Mouse (Mus musculus): ENCODE data around the gene Apex1.
"Not testable (repeated sequence)": the region's sequence is repeated elsewhere in the genome, so short reads cannot be mapped to it uniquely, and the experiment has no call there.

The Apex1 gene

DNA sequence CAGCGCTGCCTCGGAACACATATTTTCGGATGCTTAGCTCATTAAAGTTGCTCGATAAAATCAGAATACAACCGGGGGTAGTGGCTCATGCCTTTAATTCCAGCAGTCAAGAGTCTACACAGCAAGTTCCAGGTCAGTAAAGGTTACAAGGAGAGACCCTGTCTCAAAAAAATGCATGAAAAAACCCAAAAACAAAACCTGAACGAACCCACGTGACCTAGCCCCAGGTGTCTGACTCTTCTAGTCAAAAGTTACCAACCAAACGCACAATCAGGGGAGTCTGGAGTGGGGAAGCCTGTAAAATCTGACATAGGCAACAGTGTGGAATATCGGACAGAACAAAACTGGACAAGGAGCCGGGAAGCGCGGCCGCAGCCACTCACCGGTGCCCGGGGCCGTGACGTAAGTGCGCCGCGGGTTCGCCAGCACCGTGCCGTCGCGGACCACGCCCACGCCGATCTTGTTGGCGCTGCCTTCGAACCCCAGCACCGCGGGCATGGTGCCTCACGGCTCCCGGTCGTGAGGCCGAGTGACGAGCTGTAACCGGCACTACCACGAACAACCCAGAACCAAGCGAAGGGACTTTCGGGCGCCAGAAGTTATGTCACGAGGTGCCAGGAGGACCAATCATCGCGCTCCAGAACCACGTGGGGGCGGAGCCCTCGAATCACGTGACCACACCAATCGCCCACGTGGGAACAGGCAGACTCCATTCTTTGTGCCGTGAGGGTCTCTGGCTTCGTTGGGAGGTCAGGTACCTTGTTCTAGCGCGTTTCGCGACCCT is at the start of gene Apex1, which contains the start of gene Osgep:
TSS of gene Apex1 (plus strand) at position 688 of the 784 bp plus-strand sequence.
TSS of gene Osgep (minus strand) at position 613 of the 784 bp plus-strand sequence.
- DNase-seq, result peak; percentile 97

DNA sequence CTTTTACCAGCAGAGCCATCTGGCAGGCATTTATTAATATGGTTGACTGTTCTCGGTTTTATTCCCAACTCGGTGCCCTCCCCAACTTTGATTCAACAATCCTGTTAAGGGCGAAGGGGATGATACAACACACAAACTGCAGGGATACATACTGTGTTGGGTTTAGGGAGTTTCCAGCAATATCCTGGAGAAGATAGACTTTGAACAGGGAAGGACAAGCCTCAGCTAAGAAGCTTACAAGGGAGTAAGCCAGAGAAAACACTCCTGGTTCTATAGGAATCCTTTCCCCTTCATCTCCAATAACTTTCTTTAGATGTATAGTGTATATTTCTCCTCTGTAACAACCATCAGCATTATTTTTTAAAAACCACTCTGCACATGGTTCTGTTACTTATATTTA is 49.6 kb upstream of the Apex1 start:
- DNase-seq, result no peak

DNA sequence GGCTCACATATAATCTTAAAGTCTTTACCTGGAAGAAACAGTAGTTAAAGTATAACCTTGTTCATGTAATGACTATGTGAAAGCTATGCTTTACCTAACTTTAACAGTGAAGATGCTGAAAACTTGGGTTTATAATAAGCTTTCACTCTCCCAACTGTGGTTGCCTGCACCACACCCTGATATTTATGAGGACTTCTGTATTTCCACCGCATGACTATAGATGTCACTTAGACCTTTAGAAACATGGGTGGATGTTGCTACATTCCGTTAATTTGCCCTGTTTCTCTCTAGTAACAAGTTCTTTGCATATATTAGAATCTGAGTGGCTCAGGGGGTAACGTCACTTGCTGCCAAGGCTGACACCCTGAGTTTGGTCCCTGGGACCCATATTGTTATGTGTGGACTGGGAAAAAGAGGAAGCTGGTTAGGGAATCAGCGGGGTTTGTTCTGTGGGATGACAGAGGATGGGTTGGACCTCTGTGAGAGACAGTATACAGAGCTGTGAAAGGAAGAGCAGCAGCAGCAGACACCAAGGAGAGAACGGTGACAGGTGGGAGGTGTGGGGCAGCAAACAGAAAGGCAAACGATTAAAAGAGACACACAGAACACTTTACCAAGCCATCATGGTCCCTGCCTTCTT is 49.1 kb upstream of the Apex1 start:
- DNase-seq, result no peak

DNA sequence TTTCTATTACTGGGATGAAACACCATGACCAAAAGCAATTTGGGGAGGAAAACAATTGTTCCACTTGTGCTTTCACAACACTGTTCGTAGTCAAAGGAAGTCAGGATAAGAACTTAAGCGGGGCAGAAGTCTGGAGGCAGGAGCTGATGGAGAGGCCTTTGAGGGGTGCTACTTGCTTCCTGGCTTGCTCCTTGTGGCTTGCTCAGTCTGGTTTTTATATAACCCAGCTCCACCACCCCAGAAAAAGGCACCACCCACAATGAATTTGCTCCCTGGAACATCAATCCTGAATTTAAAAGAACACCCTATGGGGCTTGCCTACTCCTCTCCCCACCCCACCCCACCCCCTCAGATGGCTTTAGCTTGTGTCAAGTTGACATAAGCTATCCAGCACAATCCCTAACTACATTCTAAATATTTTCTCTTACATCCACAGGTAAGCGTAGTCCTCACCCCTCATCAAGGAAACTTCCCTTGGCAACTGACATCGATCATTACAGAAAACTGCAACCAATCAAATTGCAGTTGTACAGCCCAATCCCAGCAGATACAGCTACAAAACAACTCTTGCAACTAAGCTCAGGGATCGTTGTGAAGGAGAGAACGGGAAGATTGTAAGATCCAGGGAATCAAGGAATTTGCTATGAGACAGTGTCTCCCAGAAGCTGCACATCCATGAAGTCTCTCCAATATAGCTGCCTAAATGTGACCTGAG is 48.4 kb upstream of the Apex1 start:
- no peak for DNase-seq

DNA sequence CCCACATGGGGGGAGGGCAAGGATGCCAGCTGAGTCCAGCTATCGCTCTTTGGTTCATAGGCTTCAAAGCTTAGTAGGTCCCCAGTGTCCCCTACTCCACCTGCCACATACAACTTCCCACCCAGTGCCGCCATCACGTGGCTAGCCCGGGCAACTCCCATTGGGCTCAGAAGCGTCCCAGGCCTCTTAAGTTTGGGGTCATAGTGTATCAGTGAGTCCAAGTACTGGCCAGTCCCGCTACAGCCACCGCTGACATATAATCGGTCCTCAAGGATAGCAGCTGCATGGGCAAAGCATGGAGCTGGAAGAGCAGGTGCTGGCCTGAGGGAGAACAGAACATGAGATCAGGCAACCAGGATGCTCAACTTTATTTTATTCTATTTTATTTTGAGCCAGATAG is 33.1 kb upstream of the Apex1 start:
- DNase-seq, result no peak

DNA sequence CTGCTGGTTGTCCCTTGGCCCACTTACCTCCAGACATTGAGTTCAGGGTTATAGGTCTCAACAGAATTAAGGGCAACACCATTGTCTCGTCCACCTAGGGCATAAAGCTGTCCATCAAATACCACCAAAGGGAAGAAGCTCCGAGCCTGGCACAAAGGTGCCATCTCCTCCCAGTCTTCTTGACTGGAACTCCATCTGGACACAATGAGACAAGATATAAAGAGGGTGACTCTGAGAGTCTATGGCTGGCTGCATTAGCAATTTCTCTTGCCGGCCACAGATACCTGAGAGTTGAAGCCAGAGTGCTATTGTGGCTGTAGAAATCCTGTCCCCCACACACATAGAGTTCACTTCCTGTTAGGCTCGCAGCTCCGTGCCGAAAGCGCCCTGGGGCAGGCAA is 32.7 kb upstream of the Apex1 start:
- no peak for DNase-seq

DNA sequence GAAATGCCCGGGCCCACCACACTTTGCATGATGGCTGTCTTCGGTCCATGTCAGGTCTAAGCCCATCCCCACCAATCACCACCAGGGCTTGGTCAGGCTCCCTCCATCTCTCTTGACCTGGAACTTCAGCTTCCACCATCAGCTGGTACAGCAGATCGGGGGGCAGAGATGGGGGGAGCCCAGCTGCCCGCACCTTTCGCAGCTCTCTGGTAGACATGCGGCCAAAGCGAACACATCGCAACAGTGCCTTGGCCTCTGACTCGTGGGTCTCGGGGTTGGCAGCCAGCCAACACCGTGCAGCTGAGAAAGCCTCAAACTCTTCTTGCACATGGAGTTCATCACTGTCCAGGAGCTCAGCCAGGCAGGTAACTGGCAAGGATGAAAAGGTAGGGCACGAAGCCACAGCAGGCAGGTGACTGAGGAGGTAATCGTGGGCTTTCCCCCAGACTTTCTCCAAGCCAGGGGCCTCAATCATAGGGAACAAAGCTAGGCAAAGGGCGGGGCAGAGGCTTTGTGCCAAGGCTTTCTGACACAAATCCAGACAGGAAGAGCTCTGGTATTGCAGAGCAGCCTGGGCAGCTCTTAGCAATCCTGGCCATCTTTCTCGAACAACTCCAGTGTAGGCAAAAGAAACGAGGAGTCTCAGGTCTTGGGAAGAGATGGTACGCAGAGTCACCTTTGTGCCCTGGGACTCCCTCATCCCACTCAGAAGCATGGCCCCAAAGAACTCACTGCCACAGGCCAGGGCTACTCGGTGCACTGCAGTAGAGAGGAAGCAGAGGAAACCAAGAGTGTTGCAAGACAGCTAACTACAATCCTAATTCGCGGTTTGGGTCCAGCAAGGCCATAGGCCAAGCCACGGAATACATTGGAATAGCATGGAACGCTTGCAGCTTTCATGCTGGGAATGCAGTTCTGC is 32.0 kb upstream of the Apex1 start:
- DNase-seq, result peak; percentile 48

DNA sequence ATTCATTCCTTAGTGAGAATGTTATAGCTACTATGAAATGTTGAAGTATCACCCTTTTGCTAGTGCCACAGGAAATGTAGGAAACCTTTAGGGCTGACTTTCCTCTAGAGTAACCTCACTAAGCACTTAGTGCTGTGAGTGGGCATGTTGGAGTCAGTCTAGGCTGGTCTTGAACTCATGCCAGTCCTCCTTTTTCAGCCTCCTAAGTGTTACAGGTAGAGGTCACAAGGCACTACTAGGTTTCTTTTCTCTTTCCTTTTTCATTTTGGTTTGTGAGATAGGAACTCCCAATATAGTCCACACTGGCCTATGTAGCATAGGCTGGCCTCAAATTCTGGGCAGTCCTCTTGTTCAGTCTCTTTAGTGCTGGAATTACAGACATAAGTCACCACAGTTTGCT is 29.4 kb upstream of the Apex1 start:
- DNase-seq, result no peak

DNA sequence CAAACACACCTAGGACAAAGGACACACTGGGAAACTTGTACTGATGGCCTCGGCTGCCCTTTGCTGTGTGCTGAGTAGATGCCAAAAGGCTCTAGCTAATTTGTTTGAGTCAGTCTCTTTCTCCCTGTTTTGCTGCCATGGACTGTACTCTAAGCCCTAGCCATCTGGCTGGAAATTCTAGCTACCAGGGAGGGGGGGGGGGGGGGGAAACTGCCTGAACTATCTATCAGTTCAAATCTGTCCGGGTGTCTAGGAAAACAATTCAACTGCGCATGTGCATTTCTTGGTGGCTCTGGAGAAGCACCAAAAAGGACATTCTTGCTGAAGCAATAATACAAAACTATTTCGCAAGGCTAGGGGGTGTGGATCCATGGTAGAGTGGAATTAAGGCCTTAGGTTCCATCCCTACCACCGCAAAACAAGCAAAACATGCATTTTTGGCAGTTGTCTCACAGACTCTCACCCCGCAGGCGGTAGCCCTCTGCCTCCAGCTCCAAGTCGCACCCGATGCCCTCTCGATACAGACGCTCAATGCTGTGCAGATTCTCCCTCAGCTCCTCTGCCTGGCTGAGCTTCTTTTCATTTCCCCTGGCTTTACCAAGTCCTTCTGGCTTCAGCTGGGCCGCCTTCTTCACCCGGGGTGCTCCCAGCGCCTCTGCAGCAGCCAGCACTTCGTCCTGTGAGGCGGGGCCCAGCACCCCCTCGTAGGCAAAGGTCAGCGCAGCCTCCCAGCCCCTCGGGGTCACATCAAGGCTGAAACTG is 28.6 kb upstream of the Apex1 start:
- DNase-seq, result peak; percentile 89

DNA sequence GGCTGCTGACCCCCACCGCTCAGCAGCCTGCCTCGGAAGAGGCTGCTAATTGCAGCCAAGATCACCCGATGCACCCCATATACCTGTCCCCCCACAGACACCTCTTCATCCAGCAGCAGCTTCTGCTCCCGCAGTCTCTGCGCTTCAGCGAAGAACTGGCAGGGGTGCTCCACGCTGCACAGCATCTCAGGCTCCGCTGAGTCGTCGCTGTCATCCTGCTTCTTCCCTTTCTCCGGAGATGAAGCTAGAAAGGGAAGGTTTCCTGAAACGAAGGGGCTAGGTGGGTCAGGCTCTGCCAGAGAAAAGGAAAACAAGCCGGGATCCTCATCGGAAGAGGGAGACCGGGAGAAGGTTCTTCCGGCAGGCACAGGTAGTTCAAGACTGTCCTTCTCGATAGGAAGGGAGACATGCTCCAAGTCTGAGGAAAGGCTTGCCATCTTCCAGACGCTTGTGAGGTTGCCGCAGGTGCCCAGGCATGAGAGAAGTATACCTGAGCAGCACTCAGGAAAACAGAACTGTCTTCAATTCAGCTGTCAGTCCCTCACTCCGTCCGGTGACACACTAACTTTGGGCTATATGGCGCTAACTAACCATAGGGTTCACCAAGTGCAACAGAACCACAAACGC is 27.9 kb upstream of the Apex1 start:
- no peak for DNase-seq

DNA sequence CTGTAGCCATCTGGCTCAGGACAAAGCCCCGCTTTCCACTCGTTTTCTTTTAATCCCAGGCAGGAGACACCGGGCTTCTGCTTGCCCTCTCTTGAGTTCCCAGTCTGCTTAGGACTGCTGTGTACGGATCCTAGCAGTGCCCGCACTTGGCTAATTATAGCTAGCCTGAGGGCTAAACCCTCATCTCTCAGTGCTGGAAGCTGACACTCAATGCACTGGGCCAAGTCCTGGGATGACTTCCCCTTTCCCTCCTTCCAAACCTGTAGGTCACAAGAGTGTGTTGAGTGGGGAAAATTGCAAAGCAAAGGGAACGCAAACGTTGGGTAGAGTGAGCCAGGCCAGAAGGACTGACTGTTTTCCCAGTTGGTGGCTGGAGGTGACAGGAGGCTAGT is 27.4 kb upstream of the Apex1 start, which contains the start of gene Klhl33:
TSS of gene Klhl33 (minus strand) at position 134 of the 392 bp plus-strand sequence.
- DNase-seq, result peak; percentile 73

DNA sequence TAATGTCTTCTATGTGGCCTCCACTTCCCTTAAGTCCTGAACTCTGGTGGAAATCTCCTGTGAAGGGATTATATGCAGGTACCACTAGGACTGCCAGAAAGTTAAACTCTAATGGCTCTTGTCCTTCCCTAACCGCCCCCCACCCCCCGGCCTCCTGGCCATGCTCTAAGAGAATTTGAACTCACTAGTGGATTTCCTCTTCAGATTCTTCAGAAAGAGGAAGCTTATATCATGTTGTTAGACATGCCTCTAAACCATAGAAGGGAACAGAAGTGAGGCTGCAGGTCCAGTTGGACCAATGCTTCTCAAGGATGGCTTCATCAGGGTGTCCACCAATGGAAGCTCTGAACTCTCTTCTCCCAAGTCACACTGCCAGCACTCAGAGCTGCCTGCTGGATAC is 26.8 kb upstream of the Apex1 start:
- not testable (repeated sequence) for DNase-seq

DNA sequence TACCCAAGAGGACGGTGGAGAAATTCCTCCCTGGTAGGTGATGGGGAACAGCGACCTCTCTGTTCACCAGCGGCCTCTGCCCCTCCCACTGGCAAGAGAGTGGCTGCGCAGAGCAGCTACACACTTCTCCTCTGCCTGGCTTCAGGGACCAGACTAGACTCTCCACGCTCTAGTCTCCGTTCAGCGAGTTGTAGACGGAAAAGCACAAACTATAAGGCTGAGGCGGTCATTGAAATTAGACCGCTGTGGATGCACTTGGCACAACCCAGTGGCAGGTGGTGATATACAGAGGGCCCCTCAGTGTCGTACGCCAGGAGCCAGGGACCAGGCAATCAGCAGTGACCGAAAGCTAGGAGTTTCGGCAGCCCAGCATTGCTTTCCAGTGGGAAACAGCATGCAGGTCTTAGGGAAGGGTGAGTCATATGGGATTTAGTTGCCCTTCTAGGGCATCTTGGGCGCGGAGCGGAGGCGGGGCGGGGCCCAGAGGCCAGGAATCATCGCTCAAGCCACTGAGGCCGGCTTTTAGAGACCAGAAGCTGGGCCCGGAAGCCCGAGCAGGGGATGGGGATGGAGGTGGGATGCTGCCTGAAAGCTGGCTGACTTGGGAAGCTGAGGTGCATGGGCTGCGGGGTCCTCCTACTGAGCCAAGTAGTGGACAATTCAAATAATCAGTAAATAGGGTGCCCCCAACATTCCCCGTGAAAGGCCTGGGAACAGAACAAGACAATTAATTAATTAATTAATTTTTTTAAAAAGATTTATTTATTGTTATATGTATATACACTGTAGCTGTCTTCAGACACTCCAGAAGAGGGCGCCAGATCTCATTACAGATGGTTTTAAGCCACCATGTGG is 20.6 kb upstream of the Apex1 start:
- DNase-seq, result peak; percentile 77

DNA sequence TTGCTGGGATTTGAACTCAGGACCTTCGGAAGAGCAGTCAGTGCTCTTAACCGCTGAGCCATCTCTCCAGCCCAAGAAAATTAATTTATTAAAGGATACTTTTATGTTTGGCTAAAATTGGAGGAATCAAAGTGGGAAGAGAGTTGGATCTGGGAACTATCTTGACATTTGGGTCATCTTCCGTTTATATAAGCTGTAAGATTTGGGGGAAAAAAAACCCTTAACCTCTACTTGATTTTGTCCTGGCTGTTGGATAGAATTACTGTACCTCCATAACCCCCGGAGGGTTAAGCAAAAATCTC is 20.0 kb upstream of the Apex1 start:
- no peak for DNase-seq

DNA sequence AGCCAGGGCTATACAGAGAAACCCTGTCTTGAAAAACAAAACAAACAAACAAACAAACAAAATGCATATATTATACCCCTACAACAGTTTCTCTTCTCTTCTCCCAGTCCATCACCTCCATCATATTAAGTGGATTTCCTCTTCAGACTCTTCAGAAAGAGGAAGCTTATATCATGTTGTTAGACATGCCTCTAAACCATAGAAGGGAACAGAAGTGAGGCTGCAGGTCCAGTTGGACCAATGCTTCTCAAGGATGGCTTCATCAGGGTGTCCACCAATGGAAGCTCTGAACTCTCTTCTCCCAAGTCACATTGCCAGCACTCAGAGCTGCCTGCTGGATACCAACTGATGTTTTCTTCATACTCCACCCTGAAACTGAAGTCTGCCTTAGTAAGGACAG is 19.4 kb upstream of the Apex1 start:
- not testable (repeated sequence) for DNase-seq

DNA sequence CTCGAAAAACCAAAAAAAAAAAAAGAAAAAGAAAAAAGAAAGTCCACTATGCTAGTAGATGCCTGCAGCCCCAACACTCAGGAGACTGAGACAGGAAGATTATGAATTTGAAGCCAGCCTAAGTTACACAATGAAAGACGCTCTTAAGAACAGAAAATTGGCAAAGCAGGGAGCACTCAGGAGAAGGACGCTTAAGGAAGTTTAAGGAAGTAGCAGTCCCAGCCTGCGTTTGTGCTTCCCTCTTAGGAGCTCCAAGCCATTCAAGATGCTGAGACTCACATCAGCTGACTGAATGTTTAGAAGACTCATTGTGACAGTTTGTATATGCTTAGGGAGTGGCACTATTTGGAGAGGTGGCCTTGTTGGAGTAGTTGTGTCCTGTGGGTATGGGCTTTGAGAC is 16.6 kb upstream of the Apex1 start:
- DNase-seq, result no peak

DNA sequence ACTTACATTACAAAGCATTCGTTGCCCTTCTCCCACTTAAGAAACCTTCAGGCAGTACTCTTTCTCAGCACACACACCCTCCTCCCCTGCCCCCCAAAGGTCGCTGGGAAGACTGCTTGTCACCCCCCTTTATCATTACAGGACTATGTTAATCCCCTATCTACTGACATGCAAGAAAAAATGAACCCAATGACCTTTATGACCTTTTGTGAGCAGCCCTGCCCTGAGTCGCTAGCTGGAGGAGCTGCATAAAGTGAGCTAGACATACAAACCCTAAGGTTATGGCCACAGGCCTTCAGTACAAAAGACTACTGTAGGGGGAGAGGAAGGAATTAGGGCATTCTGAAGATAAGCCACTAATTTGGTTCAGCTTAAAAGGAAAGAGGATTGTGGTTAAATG is 13.4 kb upstream of the Apex1 start:
- DNase-seq, result no peak

DNA sequence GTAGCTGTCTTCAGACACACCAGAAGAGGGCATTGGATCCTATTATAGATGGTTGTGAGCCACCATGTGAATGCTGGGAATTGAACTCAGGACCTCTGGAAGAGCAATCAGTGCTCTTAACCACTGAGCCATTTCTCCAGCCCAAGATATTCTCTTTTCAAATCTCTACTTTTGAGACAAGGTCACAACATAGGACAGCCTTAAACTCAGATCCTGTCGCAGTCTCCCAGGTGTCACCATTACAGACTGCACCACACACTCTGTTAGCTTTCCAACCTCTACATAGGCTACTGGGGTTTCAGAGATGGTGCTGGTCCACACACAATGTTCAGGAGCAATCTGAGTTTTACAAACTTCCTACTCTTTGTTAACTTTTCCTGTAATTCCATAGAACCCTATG is 1.3 kb upstream of the Apex1 start:
- not testable (repeated sequence) for DNase-seq

DNA sequence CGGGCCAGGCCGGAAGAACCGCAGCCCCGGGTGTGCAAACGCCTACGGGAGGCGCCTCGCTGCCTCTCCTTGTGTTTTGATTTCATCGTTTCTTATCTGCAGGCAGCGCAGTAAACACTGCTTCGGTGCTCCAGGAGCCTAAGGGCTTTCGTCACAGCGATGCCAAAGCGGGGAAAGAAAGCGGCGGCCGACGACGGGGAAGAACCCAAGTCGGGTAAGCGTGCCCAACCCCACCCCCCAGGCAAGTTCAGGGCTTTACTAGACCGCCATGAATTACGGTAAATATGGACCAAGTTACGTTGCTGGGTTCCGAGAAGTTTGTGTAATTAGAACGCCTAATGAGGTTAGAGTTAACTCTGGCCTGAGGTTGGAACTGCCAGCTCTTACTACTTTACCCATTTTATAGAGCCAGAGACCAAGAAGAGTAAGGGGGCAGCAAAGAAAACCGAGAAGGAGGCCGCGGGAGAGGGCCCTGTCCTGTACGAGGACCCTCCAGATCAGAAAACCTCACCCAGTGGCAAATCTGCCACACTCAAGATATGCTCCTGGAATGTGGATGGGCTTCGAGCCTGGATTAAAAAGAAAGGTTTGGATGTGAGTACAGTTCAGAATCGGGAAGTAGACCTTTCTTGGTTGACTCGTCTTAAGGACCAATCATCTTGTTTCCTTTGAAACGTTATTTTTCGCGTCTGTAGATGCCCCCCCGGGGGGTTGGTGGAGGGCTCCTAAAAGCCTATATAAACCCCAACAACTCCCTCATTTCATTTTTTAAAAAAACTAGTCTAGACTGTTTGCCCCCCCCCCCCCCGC is 548 bp downstream of the Apex1 start:
- DNase-seq, result no peak

DNA sequence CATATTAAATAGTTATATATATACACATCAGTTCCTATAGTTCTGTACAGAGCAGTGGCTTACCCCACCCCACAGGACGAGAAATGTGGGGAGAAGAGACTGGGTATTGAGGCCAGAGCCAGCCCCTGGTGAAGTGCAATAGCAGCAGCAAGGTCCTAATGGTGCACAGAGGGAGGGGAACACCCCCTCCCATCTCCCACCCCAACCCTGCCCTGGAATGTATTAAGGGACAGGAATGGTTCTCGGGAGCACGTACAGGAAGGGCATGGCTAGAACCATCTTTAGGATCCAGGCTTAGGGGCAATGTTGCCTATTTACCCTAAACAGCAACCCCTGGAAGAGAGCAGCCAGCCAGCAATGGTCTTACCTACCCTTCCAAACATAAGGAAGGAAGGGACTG is 2.6 kb downstream of the Apex1 start:
- no peak for DNase-seq

Measured in cerebellum, adult 9-11 months (tissue).